Mouse (Mus musculus): ENCODE measurements at regions not wholly inside any gene's neighbourhood (a gene's known extent, or its start where the extent isn't known, plus 50 kb on each side); places are given as distances from the start of the nearest gene placed in this dataset.

DNA sequence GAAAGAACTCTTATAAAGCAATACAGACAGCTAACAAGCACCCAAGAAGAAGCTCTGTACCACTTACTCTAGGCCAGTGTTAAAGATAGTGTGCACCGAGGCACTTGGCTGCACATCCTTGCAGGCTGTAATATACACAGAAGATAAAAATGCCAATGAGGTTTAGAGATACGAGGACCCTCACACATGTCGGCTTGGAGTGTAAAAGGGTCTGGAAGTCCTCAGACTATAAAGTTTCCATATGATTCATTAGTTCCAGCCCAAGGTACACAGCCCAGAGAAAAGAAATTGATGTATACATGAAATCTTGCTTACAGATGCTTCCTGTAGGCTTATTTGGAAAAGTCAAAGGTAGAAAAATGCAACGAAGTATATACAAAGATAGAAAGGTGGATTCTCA lies 800.3 kb upstream of the Lrrc6 start:
- DNase-seq (ENCODE audit: low spot score in 2 of 2), result no peak

DNA sequence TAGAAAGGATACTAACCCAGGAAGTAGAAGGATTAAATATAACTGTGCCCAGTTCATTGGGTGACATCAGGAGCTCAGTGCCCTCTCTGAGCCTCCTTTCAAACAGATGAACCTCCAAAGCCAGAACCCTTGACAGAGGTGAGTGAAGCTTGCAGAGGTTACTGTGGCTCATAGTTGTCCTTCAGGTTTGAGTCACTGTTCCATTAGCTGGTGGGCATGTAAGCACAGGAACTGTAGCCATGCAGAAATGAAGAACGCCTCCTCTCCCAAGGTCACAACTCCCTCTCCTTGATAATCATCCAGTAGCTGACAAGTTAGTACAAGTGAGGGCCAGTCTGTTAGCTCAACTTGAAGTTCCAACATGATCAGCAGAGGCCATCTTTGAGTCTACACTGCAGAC lies 794.1 kb upstream of the Lrrc6 start:
- no peak for DNase-seq (ENCODE audit: low spot score in 2 of 2)

DNA sequence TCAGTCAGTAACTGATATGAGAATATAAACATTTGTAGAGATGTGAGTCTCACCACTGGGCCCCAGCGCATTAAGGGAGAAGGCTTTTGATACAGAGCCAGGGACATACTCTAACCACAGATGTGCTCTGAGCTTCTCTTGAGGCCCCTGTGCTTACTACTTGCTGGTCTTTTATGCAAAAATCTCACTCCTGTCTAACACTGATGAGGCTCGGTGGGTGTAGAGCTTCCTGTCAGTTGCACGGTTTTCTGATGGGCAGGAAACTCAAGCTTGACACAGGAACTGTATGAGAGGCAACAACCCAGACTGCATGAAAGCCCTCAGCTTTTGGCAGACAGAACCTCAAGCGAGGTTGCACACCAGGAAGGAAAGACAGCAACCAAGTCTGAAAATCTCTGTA lies 789.0 kb upstream of the Lrrc6 start:
- DNase-seq (ENCODE audit: low spot score in 2 of 2), result no peak

DNA sequence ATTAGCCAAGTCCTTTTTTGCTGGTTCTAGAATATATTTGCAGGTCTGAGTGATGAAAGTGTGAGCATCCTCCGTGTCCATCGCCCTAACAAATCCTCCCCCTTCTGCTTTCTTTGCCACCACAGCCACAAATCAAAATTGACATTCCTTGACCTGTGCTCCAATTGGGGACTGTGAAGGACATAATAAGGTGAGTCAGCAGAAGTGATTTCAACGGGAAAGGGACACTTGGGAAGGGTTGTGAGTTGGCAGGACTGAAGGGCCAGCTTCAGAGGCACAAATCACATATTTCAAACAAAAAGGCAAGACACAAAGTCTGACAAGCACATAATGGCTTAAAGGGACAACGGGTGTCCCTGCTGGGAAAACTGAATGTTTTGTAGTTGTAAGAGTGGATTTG lies 784.2 kb upstream of the Lrrc6 start:
- no peak for DNase-seq (ENCODE audit: low spot score in 2 of 2)

DNA sequence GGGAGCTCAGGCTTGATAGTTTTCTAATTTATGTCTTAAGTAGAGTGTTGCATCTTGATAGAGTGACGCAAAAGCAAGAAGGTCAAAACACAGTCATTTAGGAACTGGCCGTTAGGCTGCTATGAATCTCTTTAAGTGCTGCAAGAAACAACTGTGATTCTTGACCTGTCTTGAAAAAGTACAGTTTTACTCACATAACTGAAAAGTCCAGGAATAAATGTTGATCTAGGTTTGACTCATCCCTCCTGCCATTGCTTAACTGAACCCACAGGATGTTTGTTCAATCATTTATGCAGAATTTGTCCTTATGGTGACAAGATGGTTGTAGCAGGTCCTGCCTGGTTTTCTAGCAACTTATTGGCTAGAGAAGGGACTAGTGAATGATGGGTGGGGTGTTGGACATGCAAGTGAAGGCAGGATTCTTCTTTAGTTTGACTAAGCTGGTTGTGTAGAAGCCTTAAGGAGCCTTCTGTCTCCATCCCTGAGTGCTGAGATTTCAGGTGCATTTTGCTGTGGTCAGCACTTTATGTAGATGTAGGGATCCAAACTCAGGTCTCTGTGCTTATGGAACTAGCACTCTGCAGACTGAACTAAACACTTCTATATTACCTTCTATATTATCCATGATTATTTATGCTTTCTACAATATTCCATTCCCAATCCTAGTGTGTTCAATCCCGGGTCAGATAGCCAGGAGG lies 782.7 kb upstream of the Lrrc6 start:
- DNase-seq (ENCODE audit: low spot score in 2 of 2), result no peak

DNA sequence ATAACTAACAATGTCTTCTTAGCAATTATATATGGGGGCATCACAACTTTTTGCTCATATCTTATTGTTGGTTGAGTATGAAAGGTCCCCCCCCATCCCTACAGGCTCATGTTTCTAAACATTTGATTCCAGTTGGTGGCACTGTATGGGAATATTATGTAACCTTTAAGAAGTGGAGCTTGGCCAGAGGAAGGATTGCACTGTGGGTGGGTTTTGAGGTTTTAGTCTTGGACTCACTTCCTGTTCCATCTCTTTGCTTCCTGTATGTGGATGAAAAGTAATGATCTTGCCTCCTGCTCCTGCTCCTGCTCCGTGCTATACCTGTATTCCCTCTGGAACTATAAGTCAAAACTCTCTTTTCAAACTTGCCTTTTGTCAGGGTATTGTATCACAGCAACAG lies 778.2 kb upstream of the Lrrc6 start:
- no peak for DNase-seq (ENCODE audit: low spot score in 2 of 2)

DNA sequence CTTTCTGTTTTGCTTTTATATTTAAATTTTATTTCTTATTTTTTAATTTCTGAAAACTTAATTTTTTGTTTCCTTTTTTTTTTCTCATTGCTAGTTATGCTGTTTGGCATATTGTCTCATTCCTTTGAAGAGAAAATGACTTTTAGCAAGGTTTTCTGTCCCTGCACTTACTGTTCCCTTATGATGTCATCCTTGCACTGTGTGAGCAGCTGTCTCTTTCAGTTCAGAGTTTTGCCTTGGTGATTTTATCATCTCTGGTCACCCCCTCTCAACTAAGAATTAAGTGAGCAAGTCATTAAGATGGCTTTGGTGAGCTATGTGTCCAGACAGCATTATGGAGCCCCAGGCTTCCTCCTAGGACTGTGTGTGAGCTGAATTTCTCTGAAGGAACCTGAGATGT lies 774.3 kb upstream of the Lrrc6 start:
- no peak for DNase-seq (ENCODE audit: low spot score in 2 of 2)

DNA sequence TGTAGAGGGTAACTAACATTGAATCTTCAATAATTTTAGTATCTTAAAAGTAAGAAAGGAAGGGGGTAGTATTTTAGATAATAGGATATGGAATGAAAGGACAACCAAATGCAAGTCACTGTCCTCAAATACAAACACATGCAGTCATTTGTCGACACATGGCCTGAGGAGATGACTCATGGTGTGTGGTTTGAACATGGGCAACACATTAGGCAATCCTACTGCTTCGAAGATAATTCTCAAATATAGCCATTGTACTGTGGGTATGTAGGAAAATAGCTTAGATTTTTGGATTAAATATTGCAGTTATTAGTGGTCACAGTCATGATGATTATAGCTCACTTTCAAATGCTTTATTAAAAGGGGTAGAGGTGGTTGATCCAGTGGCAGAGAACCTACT lies 771.7 kb upstream of the Lrrc6 start:
- DNase-seq (ENCODE audit: low spot score in 2 of 2), result no peak

DNA sequence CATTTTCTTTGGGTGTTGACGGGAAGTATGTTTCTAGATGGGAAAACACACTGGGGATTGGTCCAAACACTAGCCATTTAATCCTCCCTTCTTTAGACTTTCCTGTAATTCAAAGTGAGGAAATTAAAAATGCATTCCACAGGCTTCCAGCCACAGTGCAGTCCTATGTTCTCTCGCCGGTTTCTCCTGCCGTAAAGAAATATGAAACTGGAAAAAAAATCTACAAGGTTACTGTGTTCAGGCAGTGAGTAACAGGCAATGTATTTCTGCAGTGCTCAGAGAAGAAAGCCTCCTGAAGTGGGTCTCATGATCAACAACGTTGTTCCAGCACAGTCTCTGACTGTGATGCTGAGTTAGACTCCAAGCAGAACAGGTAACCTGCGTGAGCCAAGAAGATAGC lies 763.0 kb upstream of the Lrrc6 start:
- no peak for DNase-seq (ENCODE audit: low spot score in 2 of 2)

DNA sequence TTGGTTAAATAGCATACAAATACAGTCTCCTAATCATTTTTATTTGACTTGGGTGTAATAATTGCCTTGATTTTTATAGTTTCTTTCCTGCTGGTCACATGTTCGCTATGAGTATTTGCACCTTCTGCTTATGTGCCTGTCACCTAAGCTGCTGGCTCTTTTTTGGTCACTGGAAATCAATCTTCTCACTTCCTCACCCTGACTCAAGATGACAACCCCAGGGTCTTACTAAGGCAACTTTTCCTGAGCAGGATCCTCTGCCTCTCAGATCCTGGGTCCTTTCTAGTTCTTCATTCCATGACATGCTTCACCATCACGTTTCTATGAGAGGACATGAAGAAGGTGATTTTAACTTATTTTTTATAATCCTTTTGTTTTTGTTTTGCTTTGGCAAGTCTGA lies 762.6 kb upstream of the Lrrc6 start:
- DNase-seq (ENCODE audit: low spot score in 2 of 2), result no peak

DNA sequence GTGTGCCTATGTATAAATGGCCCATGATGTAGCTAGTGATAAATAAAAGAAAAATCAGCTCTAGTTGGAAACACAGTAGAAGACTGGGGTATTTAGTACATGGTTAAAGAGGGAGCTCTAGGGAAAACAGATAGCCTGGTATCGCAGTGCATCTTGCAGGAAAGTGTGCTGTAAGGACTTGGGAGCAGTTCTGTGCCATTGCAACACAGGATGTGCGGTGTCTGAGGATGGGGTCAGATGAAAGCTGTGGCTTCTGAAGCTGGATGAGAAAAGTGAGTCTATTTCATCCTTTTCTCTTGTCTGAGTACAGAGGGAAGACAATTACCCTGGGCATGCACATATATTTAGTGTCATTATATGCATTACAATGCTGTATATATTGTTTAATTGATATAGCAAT lies 761.6 kb upstream of the Lrrc6 start:
- DNase-seq (ENCODE audit: low spot score in 2 of 2), result no peak

DNA sequence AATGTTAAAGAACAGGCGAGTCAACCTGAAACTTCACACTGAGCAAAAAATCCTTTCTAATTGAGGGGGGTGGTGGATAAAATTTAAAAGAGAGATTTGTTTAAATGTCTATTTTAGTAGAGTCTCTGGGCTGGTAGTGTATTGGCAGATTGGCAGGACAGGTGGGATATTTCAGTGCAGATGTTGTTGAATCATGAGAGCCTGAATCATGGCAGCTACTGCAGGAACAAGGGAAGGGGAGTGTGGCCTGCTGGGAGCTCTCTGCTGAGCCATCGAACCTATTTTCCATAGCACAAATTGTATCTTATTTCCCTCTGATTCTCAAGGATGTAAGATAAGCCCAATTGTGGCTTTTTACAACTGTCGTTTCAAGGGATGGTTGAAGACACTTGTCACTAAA lies 760.0 kb upstream of the Lrrc6 start:
- no peak for DNase-seq (ENCODE audit: low spot score in 2 of 2)

DNA sequence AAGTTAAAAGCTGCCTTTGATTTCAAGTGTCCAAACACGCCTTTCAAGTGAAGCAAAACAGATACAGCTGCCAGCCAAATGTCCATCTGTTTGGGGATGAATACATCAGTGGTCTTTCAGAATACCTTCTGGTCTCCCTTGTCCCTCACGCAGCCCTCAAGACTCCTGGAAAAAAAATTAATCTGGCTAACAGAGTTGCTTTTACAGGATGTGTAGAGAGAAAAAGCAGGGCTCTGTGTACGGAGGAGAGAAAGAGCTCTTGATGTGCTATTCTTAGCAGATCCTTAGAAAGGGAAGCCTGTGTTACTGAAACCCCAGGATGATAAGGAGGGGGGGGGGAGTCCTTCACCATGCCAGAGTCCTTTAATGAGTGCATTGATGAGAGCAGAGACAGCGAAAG lies 748.4 kb upstream of the Lrrc6 start:
- no peak for DNase-seq (ENCODE audit: low spot score in 2 of 2)

DNA sequence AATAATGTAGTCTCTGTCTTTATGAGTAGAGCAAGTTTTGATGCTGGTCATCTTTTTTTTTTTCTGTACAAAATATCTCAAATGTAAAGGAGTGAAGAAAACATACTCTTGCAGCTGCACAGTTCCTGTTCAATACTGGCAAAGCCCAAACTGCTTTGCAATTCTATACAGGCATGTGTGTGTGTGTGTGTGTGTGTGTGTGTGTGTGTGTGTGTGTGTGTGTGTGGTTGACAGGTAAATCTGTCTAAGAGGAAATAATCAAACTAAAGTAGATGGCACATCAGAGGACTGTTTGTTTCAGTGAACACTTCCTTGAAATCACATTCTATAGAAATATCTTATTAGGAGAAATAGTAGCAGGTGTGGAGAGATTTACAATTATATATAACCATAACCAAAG lies 747.8 kb upstream of the Lrrc6 start:
- DNase-seq (ENCODE audit: low spot score in 2 of 2), result no peak

DNA sequence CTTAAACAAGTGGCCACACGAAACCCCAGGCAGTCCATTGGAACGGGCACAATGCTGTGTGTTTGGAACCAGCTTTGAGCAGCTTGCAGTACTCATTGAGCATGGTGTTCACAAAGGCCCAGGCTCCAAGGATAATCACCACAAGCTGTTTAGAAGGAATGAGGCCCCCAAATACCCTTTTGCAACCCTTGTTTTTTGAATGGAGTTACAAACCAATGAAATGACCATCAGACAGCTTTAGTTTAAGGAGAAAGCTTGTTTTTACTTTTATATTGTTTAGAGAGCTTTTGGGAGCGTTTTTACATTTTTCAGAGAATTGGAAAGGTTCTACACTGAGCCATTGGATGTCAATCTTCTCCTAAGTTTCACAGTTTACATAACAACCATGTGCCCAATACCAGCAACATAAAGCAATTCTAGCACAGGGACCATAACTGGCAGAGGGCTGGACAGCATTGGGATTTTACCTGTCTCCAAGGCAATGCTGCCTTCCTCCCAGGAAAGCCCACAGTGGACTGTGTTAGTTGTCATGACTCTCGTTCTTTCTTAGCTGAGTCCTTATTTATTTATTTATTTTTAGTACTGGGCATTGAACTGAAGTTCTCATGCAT lies 745.1 kb upstream of the Lrrc6 start:
- no peak for DNase-seq (ENCODE audit: low spot score in 2 of 2)

DNA sequence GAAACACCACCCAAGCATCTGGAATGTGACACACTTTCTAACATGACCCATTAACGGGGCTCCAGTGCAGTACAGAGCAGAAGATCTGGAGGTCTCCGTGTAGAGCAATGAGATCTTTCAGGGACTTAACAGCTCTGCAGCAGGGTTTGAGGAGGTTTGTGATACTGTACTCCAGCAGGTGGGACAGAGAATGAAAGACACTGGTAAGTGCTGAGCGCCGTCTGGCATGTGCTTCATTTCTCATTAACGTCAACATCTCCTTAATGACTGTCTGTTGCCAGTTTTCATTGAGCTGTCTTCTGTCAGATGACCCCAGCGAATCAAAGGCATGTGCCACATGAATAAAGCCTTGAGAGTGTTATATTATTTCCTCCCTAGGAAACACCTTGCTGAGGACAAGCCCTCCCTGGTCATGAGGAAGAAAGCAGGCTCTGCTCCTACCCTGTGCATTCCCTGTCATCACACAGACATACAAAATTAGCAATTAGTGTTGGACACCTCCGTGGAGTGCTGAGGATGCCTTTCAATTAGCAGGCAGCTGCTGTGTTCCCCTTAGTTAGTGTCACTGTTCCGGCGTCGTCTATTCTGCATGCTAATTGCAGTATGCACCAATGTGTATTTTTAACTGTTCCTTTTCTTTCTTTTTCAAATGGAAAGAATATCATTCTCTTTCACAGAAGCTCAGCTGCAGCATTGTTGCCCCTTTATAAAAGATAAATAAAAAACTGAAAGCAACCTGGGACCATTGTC lies 744.4 kb upstream of the Lrrc6 start:
- DNase-seq (ENCODE audit: low spot score in 2 of 2), result no peak

DNA sequence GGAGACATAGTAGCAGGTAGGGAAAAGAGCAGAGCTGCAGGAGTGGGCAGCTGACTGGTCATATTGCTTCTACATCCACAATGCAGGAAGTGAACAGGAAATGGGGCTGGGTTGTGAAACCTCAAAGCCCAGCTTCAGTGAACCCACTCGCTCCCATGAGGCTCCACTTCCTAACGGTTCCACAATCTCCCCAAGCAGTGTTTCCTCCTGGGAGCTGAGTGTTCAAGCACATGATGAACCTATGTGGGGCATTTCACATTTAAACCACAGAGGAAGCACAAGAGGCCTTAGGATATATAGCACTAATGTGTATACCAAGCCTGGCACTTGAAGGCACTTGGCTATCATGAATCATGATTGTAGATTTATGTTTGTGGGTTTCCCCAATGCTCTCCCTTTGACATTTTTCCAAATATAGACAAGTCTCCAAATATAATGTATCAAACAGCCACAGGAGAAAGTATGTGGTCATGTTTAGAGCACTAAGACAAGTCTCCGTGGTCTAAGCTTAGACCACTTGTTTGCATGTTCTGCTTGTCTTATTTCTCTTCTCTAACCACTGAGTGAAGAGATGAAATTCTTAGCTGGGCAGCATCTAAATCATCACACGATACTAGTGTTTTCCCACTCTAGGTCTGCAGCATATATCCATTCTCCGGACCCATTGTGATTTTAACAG lies 734.5 kb upstream of the Lrrc6 start:
- DNase-seq (ENCODE audit: low spot score in 2 of 2), result no peak

DNA sequence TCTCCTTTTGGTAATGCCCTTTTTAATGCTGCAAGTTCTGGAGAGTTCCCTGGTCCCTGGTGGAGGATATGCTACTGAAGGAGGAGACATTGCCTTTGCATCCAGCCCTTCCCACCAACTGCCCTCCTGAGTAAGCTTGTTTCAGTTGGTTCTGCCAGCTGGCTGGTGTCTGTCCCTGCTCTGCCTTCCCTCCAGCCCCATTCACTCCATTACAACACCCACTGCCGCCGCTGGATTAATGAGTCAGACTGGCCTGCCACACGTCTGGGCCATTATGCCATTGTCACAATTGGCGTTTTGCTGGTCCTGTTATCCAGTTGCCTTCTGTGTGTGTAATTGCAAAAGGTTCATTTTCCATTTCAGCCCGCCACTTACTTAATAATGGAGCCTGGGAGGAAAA lies 728.6 kb upstream of the Lrrc6 start:
- no peak for DNase-seq (ENCODE audit: low spot score in 2 of 2)

DNA sequence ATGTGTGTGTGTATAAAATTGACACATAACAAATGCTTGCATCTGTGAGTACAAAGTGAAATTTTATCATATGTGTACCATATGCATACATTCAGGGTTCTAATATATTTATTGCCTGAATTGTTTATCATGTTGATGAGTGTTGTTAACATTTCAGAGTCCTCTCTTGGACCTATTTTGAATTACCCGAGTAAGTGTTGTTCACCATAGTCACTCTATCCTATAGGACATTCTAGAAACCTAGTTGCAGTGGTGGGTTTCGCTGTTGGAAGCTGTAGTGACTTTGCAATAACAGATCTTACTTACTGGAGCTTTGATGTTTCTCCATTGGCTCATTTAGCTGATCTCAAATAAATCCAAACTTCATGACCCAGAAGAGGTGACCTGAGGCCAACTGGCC lies 727.9 kb upstream of the Lrrc6 start:
- DNase-seq (ENCODE audit: low spot score in 2 of 2), result no peak

DNA sequence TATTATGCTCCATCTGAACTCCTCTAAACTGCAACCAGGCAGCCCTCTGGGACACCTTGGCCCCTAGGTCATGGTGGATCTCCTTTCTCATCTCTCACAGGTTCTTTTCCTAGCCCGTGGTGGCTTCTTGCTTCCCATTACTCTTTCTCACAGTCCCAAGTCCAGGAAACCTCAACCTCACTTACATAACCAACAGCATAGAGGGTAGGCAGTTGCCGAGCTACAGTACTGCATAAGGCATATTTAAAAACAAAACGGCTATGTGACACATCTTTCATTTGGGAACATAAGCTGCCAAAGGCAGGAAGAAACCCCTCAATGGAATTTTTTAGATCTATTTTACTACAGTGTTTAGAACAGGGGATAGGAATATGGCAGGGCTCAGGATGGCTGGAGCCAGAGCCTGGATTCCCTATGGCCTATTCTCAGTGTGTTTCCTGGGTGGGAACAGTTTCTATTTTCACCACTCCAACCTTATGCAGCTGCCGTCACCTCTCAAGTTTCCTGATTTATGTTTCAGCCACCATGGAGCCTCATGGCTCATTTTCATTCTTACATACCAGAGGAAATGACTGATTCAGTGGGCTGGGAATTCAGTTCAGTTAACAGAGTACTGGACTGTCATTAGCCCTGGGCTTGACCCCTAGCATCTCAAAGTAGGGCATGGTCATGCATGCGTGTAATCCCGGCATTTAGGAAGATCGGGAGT lies 726.9 kb upstream of the Lrrc6 start:
- no peak for DNase-seq (ENCODE audit: low spot score in 2 of 2)

DNA sequence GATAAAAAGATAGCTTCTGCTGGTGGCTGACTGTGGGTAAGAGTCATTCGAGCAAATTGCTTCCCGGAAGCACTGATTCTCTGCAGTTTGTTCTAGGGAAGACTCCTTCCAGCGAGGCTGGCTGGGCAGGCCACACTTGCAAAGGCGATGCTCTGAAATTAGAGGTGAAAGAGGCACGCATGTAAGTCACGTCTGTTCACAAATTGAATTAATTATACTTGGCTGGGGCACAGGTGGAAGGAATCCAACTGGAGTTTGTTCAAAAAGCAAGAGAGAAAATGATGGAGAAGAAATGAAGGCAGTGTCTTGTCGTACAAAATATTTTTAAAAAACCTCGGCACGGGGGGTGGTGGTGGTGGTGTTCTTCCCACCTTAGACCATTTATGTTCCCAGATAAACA lies 726.2 kb upstream of the Lrrc6 start:
- DNase-seq (ENCODE audit: low spot score in 2 of 2), result no peak
